Mouse (Mus musculus) megakaryocyte-erythroid progenitor cell, adult 5-6 weeks (primary cell): ENCODE data around the gene Cutc. TPM values are rescaled to one million over a fixed set of nuclear protein-coding genes. Genes with fewer than 3 reads are reported as not detected.

ENCODE experiments used
- ATAC-seq: replicated peaks from 2 replicates; pipeline ENCODE4 v1.8.0; 2016; ENCODE audit warnings: mild to moderate bottlenecking, inconsistent platforms; ENCODE audit not compliant: severe bottlenecking, poor library complexity, low FRiP score, low TSS enrichment
- total RNA-seq, 2 experiments: library from RNA; stranded (forward) in 1 of 2; stranded (reverse) in 1 of 2; fragments of 200-1000, 215-1000 nt in 1 of 2; fragments of >200 nt in 1 of 2; fragmentation: Nextera tagmentation in 1 of 2; gene quantifications; 2 replicates each; pipeline ENCODE4 v1.2.3; 2014 to 2017

The Cutc gene
- total RNA-seq, 2 experiments from 2014 or later, result 21.1 to 22.8 TPM

DNA sequence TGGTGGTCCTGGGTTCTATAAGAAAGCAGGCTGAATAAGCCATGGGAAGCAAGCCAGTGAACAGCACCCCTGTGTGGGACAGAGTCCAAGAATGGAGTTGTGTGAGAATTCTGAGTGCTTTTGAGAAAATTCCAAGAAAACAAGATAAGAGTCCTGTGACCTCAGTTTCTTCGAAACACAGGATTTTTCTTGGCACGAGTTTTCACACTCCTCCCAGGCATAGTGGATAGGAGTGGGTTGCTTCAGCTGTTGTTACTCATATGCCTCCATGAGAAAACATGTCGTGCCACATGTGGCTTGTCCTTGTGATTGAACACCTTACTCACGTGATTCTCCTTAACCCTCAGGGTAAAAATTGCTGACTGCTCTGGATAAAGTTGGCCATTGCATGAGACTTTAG lies 4.9 kb upstream of the Cutc start:
- ATAC-seq, result no peak

GRCm38 (mm10) chr19:43750008-43750407 lies 2.8 kb upstream of the Cutc start:
- no peak for ATAC-seq

DNA sequence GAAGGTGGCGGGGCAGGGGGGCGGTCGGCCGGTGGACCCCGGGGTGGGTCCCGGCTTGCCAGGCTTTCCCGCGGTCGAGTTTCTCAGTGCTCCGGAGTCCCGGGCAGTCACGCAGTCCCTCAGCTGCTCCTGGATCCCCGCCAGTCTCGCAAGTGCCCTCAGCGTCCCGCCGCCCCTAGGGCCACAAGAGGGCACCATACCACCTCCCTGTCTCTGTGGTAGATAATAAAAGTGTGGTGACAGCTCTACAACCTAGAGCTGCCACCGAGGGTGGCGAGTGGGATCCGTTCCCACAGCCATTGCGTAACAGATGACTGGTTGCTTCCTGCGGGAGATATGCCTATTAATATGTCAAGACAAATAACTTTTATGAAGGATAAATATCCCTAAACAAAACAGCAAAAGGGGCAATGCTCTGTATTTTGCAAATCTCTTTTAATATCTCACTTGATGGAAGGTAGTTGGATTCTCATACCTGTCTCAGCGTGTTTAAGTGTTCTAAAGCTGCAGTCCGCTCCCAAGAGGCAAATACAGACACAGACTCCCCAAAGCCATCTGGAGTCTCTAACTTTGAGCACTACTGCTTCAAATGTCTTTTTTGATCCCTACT lies 535 bp downstream of the Cutc start:
- ATAC-seq, result peak; percentile 96

DNA sequence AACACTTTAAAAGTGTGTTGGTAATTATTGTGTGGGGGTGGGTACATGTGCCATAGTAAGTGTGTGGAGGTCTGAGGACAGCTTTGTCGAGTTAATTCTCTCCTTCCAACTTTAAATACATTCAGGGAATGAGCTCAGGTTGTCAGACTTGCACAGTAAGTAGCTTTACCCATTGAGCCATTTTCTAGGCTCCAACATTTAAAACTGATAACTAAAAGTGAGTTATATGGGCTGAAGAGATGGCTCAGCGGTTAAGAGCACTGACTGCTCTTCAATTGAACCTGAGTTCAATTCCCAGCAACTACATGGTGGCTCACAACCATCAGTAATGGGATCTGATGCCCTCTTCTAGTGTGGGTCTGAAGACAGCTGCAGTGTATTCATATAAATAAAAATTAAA lies 1.4 kb downstream of the Cutc start:
- no peak for ATAC-seq

- ATAC-seq, result no peak
Observed at GRCm38 (mm10) chr19:43754872-43755271, 2.1 kb downstream of the Cutc start.

DNA sequence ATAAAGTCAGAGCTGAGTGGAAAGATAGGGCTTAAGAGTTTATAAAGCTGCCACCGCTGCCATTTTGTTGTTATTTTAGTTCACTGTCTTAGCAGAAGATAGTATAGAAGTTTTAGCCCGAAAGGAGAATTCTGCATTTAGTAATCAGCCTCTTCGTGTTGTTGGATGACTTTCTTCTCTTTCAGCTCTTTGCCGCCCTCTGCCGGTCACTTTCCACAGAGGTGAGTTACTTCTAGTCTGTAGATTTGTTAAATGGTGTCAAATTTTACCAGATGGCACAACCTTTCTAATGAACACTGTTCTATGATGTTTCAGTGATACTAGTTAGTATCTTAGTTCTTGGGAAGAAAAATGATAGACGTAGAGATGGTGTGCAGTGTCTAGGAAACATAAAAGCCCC lies 7.7 kb downstream of the Cutc start:
- ATAC-seq, result peak; percentile 61; the same call in 1 of the 2 replicates

- no peak for ATAC-seq
Observed at GRCm38 (mm10) chr19:43761543-43762256, 8.9 kb downstream of the Cutc start.

DNA sequence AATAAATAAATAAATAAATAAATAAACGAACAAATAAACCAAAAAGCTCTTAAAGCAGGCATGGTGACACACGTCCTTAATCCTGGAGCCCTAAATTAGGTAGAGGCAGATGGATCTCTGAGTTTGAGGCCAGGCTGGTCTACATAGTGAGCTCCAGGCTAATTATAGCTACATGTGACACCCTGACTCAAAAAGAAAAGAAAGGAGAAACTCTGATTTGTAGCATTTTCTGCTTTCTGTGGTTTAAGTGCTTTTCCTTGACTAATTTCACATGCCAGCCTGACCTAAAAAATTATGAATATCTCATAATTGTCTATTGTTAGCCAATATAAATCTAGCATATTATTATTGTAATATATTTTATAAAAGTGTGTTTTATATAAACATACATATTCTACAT lies 9.6 kb downstream of the Cutc start:
- no peak for ATAC-seq

GRCm38 (mm10) chr19:43766451-43766850 lies 13.7 kb downstream of the Cutc start:
- no peak for ATAC-seq

DNA sequence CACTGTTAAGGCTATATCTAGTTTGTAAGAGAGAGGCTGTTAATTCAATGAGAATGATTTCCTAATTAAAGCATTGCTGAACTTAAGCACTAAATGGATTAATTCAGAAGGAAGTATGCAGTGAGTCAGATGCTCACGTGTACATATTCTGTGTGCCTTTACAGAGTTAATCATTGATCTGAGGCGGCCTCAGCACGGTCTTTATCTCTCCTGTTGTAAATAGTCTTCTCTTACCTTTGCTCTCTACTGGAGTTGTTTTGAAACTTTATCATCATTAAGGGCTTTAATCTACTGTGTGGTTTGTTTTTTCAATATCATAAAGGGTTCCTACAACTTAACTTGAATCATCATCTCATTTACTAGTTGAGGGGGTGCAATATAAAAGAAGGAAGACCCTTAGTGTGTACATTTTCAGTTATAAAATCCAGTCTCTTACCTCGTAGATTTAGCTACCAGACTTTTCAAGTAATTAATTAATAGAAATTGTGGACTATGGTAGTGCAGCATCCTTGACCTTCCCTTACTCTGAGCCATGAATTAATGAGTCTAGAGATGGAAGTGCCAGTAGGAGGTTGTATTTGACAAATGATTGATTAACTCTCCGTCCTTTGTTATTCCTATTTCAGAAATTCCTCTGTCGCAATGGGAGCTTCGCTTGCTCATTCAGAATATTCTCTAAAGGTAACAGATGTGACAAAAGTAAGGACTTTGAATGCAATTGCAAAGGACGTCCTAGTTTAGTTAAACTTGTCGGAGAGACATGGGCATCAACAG lies 14.9 kb downstream of the Cutc start:
- ATAC-seq, result no peak

- no peak for ATAC-seq
Observed at GRCm38 (mm10) chr19:43769366-43769960, 16.7 kb downstream of the Cutc start.

- no peak for ATAC-seq
Observed at GRCm38 (mm10) chr19:43770584-43770983, 17.8 kb downstream of the Cutc start.

- peak; percentile 61 for ATAC-seq
Observed at GRCm38 (mm10) chr19:43771499-43771969, 18.7 kb downstream of the Cutc start.

DNA sequence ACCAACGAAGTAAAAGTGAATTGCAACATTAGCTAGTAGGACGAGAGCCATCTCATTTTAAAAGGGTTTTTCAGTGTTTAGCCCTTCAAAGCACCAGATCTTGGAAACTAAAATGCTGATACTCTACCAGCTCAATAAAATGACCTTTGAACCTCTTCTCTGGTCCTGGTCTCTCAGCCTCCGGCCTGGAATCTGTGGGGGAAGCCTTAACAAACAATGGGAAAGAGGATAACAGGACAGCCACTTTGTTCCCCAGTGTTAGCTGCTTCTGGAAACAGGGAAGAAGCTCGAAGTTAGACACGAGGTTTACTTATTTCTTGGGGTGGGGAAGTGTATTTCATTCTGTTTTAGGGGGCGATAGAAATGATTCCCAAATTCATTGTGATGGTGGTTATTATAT lies 19.5 kb downstream of the Cutc start:
- ATAC-seq, result no peak

GRCm38 (mm10) chr19:43775433-43775832 lies 22.6 kb downstream of the Cutc start:
- no peak for ATAC-seq

DNA sequence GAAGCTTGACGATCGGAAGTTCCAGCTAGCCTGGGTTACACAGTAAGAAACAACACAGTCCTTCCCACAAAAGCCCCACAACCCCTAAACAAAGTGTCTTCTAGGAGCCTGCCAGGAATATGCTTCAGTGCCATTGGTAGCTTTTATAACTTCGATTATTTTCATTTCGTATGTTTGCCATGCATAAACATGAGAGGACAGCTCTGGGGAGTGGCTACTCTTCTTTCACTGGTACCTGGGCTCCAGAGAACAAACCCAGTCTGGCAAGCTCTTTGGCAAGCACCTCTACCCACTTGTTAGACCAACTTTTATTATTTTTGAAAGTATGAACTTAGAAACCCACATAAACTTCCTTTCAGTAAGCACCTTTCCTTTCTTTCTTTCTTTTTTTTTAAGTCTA lies 23.8 kb downstream of the Cutc start:
- no peak for ATAC-seq

DNA sequence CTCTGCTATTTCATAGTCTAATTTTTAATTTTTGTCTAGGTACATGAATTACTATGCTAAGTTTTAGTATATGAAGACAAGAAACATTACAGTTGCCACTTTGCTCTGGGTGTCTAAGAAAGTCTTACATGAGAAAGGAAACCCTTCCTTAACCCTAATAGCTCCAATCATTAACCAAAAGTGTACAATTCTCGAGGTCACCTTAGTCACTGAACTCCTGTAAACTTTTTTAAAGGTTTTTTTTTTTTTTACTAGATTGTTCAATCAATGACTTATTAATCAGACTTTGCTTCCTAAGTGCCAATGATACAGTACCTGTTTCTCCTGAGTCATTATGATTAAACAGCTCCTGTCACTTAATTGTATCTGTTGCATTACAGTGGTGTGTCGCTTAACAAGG lies 24.5 kb downstream of the Cutc start:
- ATAC-seq, result no peak

GRCm38 (mm10) chr19:43780391-43780790 lies 27.6 kb downstream of the Cutc start:
- ATAC-seq, result no peak

DNA sequence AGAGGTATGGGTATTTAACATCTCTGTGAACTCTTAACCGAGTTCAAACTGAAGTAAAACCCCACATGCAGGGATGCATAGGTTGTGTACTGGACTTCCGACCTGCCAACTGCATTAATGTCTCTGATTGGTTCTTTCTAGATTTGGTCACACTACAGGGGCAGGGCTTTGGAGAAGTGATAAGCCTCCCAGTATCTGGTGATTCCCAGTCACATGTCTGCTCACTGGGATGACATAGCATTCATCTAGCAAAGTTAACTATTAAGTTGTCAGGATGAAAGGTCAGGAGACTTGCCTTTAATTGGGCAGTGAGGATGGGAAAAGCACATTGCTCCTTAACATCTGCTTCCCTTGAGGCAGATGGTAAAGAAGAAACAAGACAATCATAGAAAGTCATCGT lies 29.2 kb downstream of the Cutc start, which contains the start of gene Abcc2:
Gene Abcc2 (plus strand): TSS at position 213 of the 400 bp plus-strand sequence.
- ATAC-seq, result no peak

DNA sequence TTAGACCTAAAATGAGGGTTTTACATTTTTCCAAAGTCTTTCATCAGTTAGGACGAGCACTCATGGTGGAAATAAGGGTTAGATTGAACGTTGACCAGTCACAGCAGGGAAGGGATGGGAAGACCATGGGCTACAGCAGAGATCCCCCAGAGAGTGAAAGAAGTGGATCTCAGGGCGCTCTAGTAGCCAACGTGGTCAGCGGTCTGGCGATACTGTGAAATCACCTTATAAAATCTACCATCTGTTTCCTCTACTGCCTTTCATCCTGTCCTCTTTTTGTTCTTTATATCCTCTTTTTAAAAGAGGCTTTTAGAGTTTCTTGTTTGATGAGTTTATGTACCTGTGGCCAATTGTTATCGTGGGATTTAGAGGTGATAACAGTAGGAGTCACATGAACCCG lies 32.0 kb downstream of the Cutc start:
- no peak for ATAC-seq
